Mouse (Mus musculus): ENCODE results near the gene Irs3.

The Irs3 gene

GRCm38 (mm10) chr5:137645652-137646091 is at the start of gene Irs3:
TSS of gene Irs3 (minus strand) at chr5:137645714.
- DNase-seq, result no peak

GRCm38 (mm10) chr5:137694796-137695195 is 49.3 kb upstream of the Irs3 start:
- DNase-seq, result no peak

- no peak for DNase-seq
These were observed 46.4 kb upstream of the Irs3 start for GRCm38 (mm10) chr5:137691881-137692280.

- DNase-seq, result no peak
These were observed 45.0 kb upstream of the Irs3 start for GRCm38 (mm10) chr5:137690531-137690930.

GRCm38 (mm10) chr5:137689974-137690373 is 44.5 kb upstream of the Irs3 start:
- DNase-seq, result no peak

- no peak for DNase-seq
These were observed 40.7 kb upstream of the Irs3 start for GRCm38 (mm10) chr5:137686127-137686790.

GRCm38 (mm10) chr5:137685653-137686052 is 40.1 kb upstream of the Irs3 start:
- no peak for DNase-seq

- DNase-seq, result peak; percentile 100
These were observed 39.0 kb upstream of the Irs3 start, which contains the start of gene Agfg2 for GRCm38 (mm10) chr5:137684294-137685123. TSS of gene Agfg2 (minus strand) at chr5:137684726.

GRCm38 (mm10) chr5:137683388-137684293 is 38.1 kb upstream of the Irs3 start:
- no peak for DNase-seq

- DNase-seq, result peak; percentile 32
These were observed 37.0 kb upstream of the Irs3 start for GRCm38 (mm10) chr5:137682526-137682925.

GRCm38 (mm10) chr5:137679726-137680125 is 34.2 kb upstream of the Irs3 start:
- DNase-seq, result no peak

GRCm38 (mm10) chr5:137678736-137679135 is 33.2 kb upstream of the Irs3 start:
- DNase-seq, result no peak

GRCm38 (mm10) chr5:137677859-137678258 is 32.3 kb upstream of the Irs3 start:
- DNase-seq, result peak; percentile 37

GRCm38 (mm10) chr5:137674786-137675185 is 29.3 kb upstream of the Irs3 start:
- DNase-seq, result no peak

- DNase-seq, result no peak
These were observed 27.5 kb upstream of the Irs3 start for GRCm38 (mm10) chr5:137673015-137673414.

GRCm38 (mm10) chr5:137672361-137672760 is 26.8 kb upstream of the Irs3 start:
- no peak for DNase-seq

GRCm38 (mm10) chr5:137671443-137672240 is 26.1 kb upstream of the Irs3 start:
- no peak for DNase-seq

GRCm38 (mm10) chr5:137670240-137670639 is 24.7 kb upstream of the Irs3 start:
- DNase-seq, result no peak

GRCm38 (mm10) chr5:137668971-137669370 is 23.5 kb upstream of the Irs3 start:
- DNase-seq, result no peak

GRCm38 (mm10) chr5:137663057-137663456 is 17.5 kb upstream of the Irs3 start:
- DNase-seq, result no peak

- peak; percentile 37 for DNase-seq
These were observed 14.7 kb upstream of the Irs3 start for GRCm38 (mm10) chr5:137660064-137660688.

- peak; percentile 77 for DNase-seq
These were observed 11.5 kb upstream of the Irs3 start for GRCm38 (mm10) chr5:137656977-137657376.

Measured in layer of hippocampus, adult 9-11 months (tissue).